ENCODE assay signal across 9 mouse cellular contexts in the genomic region with DNA sequence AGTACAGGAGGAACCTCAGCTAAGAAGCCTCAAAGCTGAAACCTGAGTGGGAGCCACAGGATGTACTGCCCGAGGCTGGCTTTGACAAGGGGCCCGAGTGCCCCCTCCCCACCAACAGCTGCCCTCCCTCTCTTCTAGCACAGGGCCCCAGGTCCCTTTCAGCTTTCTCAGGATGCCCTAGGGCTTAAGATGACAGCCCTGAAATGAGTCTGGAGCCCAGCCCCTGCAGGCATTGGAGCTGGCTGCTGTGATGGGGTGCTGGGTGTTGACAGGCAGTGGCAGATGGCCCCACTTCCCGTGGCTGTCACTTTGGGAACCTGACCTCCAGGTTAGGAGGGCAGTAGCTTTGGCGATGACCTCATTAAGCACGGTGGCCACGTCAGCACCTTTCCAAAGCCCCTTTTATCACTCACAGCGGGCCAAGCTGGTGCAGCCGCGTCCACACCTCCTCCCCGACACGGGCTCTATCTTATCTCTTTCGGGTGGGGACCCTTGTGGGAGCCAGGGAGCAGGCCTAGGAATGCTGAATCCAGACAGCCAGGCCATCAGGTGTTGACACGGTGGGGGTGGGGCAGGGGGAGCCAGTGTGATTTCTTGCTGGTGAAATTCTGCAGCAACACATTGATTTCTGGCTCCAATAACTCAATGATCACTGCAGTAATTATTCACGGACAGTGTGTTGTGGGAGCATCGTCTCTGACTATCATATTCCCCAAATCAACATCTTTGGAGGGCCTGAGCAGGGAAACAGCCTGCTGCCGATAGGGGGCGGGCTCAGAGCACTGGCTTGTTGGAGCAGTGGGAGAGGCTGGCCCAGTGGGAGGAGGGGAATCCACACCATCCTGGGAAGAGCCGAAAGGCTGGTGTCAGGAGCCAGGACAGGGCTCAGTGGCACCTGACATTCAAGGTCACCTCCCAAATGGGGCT. TPM values are rescaled to one million over a fixed set of nuclear protein-coding genes. Genes with fewer than 3 reads are reported as not detected.
DNase-seq lines count a peak whose midpoint lies in the region; ATAC-seq and TF ChIP-seq lines count a peak whose summit lies in the region.
"Had no signal": no experiment of that assay in that cellular context is flagged by ENCODE, and none has a peak within 500 bp of the region (broad histone marks: within the 10 kb centered on the region; RNA-seq: fewer than 3 reads in every experiment).

No protein-coding gene starts in this region.

- H3K4me2 ChIP-seq in heart, embryonic 11.5 days: peak overlapping the region; percentile 25

- no peak overlapping the region for H3K9ac ChIP-seq in heart, embryonic 11.5 days (ENCODE audit: low read depth, low read length)

- H3K27me3 ChIP-seq in heart, embryonic 11.5 days (ENCODE audit: control insufficient read depth, insufficient read depth, low read length): peaks cover 44% of the 10 kb centered on the region

- no peaks in the 10 kb centered on the region for H3K9me3 ChIP-seq in heart, embryonic 11.5 days (replicated peaks; ENCODE audit: control insufficient read depth, low read length)

- H3K27ac ChIP-seq in layer of hippocampus, adult 2 months: peak overlapping the region; percentile 87
- H3K27ac ChIP-seq in heart, embryonic 11.5 days (ENCODE audit: low read depth, low read length): peak overlapping the region; percentile 84
- H3K27ac ChIP-seq in left cerebral cortex, adult 2 months: peak overlapping the region; percentile 48

- 3% methylated on average over 18 of the region's 18 CpGs for WGBS in heart, embryonic 11.5 days (ENCODE audit: insufficient replicate concordance)

- peak; percentile 85 for ATAC-seq in heart, embryonic 11.5 days (replicated peaks; ENCODE audit: insufficient number of reproducible peaks, low FRiP score, low TSS enrichment)

- H3K4me3 ChIP-seq in layer of hippocampus, adult 2 months: no peak overlapping the region
- no peak overlapping the region for H3K4me3 ChIP-seq in heart, embryonic 11.5 days (ENCODE audit: low read depth, low read length)
- H3K4me3 ChIP-seq in left cerebral cortex, adult 2 months: no peak overlapping the region

- peak; percentile 84 for TF ChIP-seq CTCF in layer of hippocampus, adult 2 months (conservative IDR thresholded peaks at IDR 0.05)
- TF ChIP-seq CTCF in left cerebral cortex, adult 2 months (IDR thresholded peaks at IDR 0.05): peak; percentile 63

- H3K4me1 ChIP-seq in heart, embryonic 11.5 days (ENCODE audit: control insufficient read depth, insufficient read depth, low read length): peaks cover 48% of the 10 kb centered on the region

- intact Hi-C loops in left cerebral cortex, adult 2 months (cut with DNase I): loop anchor here (5.0 kb wide), 1 partner anchor 61 kb away; no protein-coding TSS in a partner anchor

- peak in 1 of 2 experiments; percentile 39 for DNase-seq in layer of hippocampus, adult 2 months (ENCODE audit: low spot score in 2 of 2)
- no peak for DNase-seq in layer of hippocampus, postnatal 36 days
- peak; percentile 43 to 73 for DNase-seq in cerebellum, postnatal 14 days
- peak; percentile 25 to 42 for DNase-seq in left cerebral cortex, adult 2 months (ENCODE audit: extremely low spot score in 1 of 2, low spot score in 2 of 2)
- peak; percentile 47 to 51 for DNase-seq in lung, postnatal 4 days
- no peak for DNase-seq in thymus, postnatal 36 days
- no peak for DNase-seq in thymus, postnatal 0 days (ENCODE audit: low spot score)

- no peaks in the 10 kb centered on the region for H3K36me3 ChIP-seq in heart, embryonic 11.5 days (ENCODE audit: control insufficient read depth, insufficient read depth, low read length)

RNA-seq across cellular contexts. Expression of gene B230104I21Rik, which starts 57.5 kb away (rescaled TPM):
- under 1 TPM in 1 of 2 experiments, not detected in 1; 0.56 TPM for total RNA-seq in layer of hippocampus, adult 2 months (2021)
- total RNA-seq in layer of hippocampus, postnatal 36 days (2021): under 1 TPM in 1 of 2 experiments, not detected in 1; 0.46 TPM
- 0.24 TPM in 1 of 2 replicates, not detected in the other for polyA plus RNA-seq in heart, embryonic 11.5 days (2014; fragmentation: Nextera tagmentation; extraction: Ambion mirVana)
- not detected for total RNA-seq in left cerebral cortex, adult 2 months (2021)
- not detected in 2 replicates for polyA plus RNA-seq in thymus, postnatal 0 days (2015; fragmentation: Nextera tagmentation; extraction: Ambion mirVana)
- polyA plus RNA-seq: spleen, adult 2 months had no signal

Comparison
In these comparisons a context has a peak if more than half of its experiments do, and no peak if none do; other contexts are left out.
1. DNase-seq: peak in cerebellum, postnatal 14 days (2 of 2), left cerebral cortex, adult 2 months (2 of 2) and lung, postnatal 4 days (2 of 2); none in layer of hippocampus, postnatal 36 days (0 of 2), thymus, postnatal 36 days (0 of 2) and thymus, postnatal 0 days (single experiment).
2. Peak in every context shown above with its lines, with median percentiles within 50 percentile points of each other: H3K27ac ChIP-seq.